Mouse (Mus musculus) erythroblast, embryonic 14.5 days (primary cell): Measurements from ENCODE around the gene Tor3a. TPM values are rescaled to one million over a fixed set of nuclear protein-coding genes. Genes with fewer than 3 reads are reported as not detected.

Experiments
- H3K27me3 ChIP-seq: 2 replicates; pipeline ENCODE4 v1.6.1; 2012; ENCODE audit warnings: inconsistent platforms; ENCODE audit not compliant: control insufficient read depth
- H3K36me3 ChIP-seq: 2 replicates; pipeline ENCODE4 v1.6.1; 2012; ENCODE audit warnings: mild to moderate bottlenecking, inconsistent platforms; ENCODE audit not compliant: control insufficient read depth
- H3K4me1 ChIP-seq: 2 replicates; pipeline ENCODE4 v1.6.1; 2012; ENCODE audit warnings: inconsistent platforms; ENCODE audit not compliant: control insufficient read depth
- H3K4me3 ChIP-seq: replicated peaks from 2 replicates; pipeline ENCODE3; 2012; ENCODE audit warnings: moderate library complexity, mild to moderate bottlenecking, inconsistent platforms
- H3K9me3 ChIP-seq: 2 replicates; pipeline ENCODE4 v1.6.1; 2012; ENCODE audit warnings: low read length, inconsistent platforms, mixed read lengths; ENCODE audit not compliant: control insufficient read depth
- GATA1 ChIP-seq: IDR thresholded peaks from 2 replicates; pipeline ENCODE4 v1.6.1; 2012; ENCODE audit warnings: low read length, inconsistent platforms, mixed read lengths
- TAL1 ChIP-seq: IDR thresholded peaks from 3 replicates; pipeline ENCODE4 v1.6.1; 2012; ENCODE audit warnings: low read length, inconsistent platforms, mixed read lengths
- polyA plus RNA-seq: library from polyadenylated mRNA; stranded (reverse); fragments of >175 nt; gene quantifications from 2 replicates; pipeline ENCODE4 v1.2.3, GENCODE M21; 2012

Tor3a gene
- polyA plus RNA-seq, 1 experiment = not detected

GRCm38 (mm10) chr1:156659906-156660659 lies 14.1 kb downstream of the Tor3a start:
- Histone ChIP-seq H3K36me3 (no peaks in the 10 kb centered on the region; the same call in 1 of the 2 replicates), H3K27me3 (no peaks in the 10 kb centered on the region), H3K4me3 (no peak overlapping the region), H3K9me3 (no peaks in the 10 kb centered on the region), H3K4me1 (peaks cover 3% of the 10 kb centered on the region; the same call in 1 of the 2 replicates)
- TF ChIP-seq GATA1 = no peak
- no peak for TF ChIP-seq TAL1

GRCm38 (mm10) chr1:156658676-156659075 lies 15.5 kb downstream of the Tor3a start:
- no peak for TF ChIP-seq GATA1
- TF ChIP-seq TAL1 = no peak
- Histone ChIP-seq H3K9me3 (no peaks in the 10 kb centered on the region), H3K27me3 (no peaks in the 10 kb centered on the region), H3K36me3 (no peaks in the 10 kb centered on the region; the same call in 1 of the 2 replicates), H3K4me1 (peaks cover 3% of the 10 kb centered on the region; the same call in 1 of the 2 replicates), H3K4me3 (no peak overlapping the region)

- H3K4me1 ChIP-seq = peaks cover 3% of the 10 kb centered on the region; the same call in 1 of the 2 replicates
- no peaks in the 10 kb centered on the region for H3K27me3 ChIP-seq
- H3K9me3 ChIP-seq = no peaks in the 10 kb centered on the region
- no peaks in the 10 kb centered on the region; the same call in 1 of the 2 replicates for H3K36me3 ChIP-seq
- H3K4me3 ChIP-seq = no peak overlapping the region
- TF ChIP-seq TAL1 = no peak
- no peak for TF ChIP-seq GATA1
Measured at GRCm38 (mm10) chr1:156657523-156657922, 16.6 kb downstream of the Tor3a start.

GRCm38 (mm10) chr1:156654735-156655530 lies 19.2 kb downstream of the Tor3a start:
- peaks cover 1% of the 10 kb centered on the region; the same call in 1 of the 2 replicates for H3K4me1 ChIP-seq
- no peaks in the 10 kb centered on the region; the same call in 1 of the 2 replicates for H3K36me3 ChIP-seq

GRCm38 (mm10) chr1:156652189-156652822 lies 21.9 kb downstream of the Tor3a start:
- Histone ChIP-seq H3K4me1 (peaks cover under 1% of the 10 kb centered on the region; the same call in 1 of the 2 replicates), H3K9me3 (no peaks in the 10 kb centered on the region), H3K4me3 (no peak overlapping the region), H3K27me3 (no peaks in the 10 kb centered on the region), H3K36me3 (no peaks in the 10 kb centered on the region; the same call in 1 of the 2 replicates)
- no peak for TF ChIP-seq TAL1
- TF ChIP-seq GATA1 = no peak

More at GRCm38 (mm10) chr1:156654735-156655530, 19.2 kb downstream of the Tor3a start:
- no peak overlapping the region for H3K4me3 ChIP-seq
- no peaks in the 10 kb centered on the region for H3K9me3 ChIP-seq
- no peaks in the 10 kb centered on the region for H3K27me3 ChIP-seq
- no peak for TF ChIP-seq GATA1
- TF ChIP-seq TAL1 = no peak

- no peaks in the 10 kb centered on the region; the same call in none of the 2 replicates for H3K36me3 ChIP-seq
- no peaks in the 10 kb centered on the region for H3K27me3 ChIP-seq
- no peaks in the 10 kb centered on the region for H3K9me3 ChIP-seq
- TF ChIP-seq TAL1 (no peak), GATA1 (no peak)
- no peaks in the 10 kb centered on the region for H3K4me1 ChIP-seq
- H3K4me3 ChIP-seq = no peak overlapping the region
Measured at GRCm38 (mm10) chr1:156650631-156651030, 23.5 kb downstream of the Tor3a start.

GRCm38 (mm10) chr1:156648705-156649104 lies 25.5 kb downstream of the Tor3a start:
- H3K36me3 ChIP-seq = peaks cover 3% of the 10 kb centered on the region
- TF ChIP-seq GATA1 (no peak), TAL1 (no peak)
- no peaks in the 10 kb centered on the region for H3K9me3 ChIP-seq
- H3K27me3 ChIP-seq = no peaks in the 10 kb centered on the region
- H3K4me1 ChIP-seq = no peaks in the 10 kb centered on the region
- no peak overlapping the region for H3K4me3 ChIP-seq

GRCm38 (mm10) chr1:156645971-156646370 lies 28.2 kb downstream of the Tor3a start:
- H3K4me1 ChIP-seq = peaks cover 8% of the 10 kb centered on the region
- no peaks in the 10 kb centered on the region for H3K9me3 ChIP-seq
- no peak overlapping the region for H3K4me3 ChIP-seq
- H3K36me3 ChIP-seq = peaks cover 28% of the 10 kb centered on the region
- no peaks in the 10 kb centered on the region for H3K27me3 ChIP-seq
- TF ChIP-seq TAL1 (no peak), GATA1 (no peak)
